Mouse (Mus musculus): Measurements from ENCODE around the gene Ccdc170. TPM values are rescaled to one million over a fixed set of nuclear protein-coding genes. Genes with fewer than 3 reads are reported as not detected.
A peak's percentile ranks its signal among the peaks of the same experiment; 100 is the strongest.

Gene Ccdc170
- polyA plus RNA-seq, 1 experiment from 2014 or later: not detected

- ATAC-seq: no peak
- Histone ChIP-seq H3K27me3 (replicated peaks; ENCODE audit: control insufficient read depth, insufficient read depth, low read length) (no peaks in the 10 kb centered on the region), H3K36me3 (ENCODE audit: control insufficient read depth, insufficient read depth) (no peaks in the 10 kb centered on the region), H3K9me3 (ENCODE audit: control insufficient read depth) (no peaks in the 10 kb centered on the region), H3K4me1 (replicated peaks; ENCODE audit: control insufficient read depth, insufficient read depth, low read length) (no peaks in the 10 kb centered on the region), H3K4me3 (ENCODE audit: low read depth, low read length) (no peak overlapping the region), H3K27ac (ENCODE audit: low read depth, low read length) (no peak overlapping the region), H3K4me2 (replicated peaks; ENCODE audit: low read depth) (no peak overlapping the region), H3K9ac (ENCODE audit: low read depth, low read length) (no peak overlapping the region)
- TF ChIP-seq CTCF (IDR thresholded peaks at IDR 0.05; ENCODE audit: low read depth): no peak
- WGBS: 87% methylated on average over 5 of the region's 5 CpGs
Observed at GRCm38 (mm10) chr10:4581905-4582304, 99.6 kb downstream of the Ccdc170 start.

- no peak overlapping the region for H3K4me2 ChIP-seq (replicated peaks; ENCODE audit: low read depth)
- H3K4me3 ChIP-seq (ENCODE audit: low read depth, low read length): no peak overlapping the region
- no peaks in the 10 kb centered on the region for H3K36me3 ChIP-seq (ENCODE audit: control insufficient read depth, insufficient read depth)
- H3K9ac ChIP-seq (ENCODE audit: low read depth, low read length): no peak overlapping the region
- ATAC-seq: no peak
- no peaks in the 10 kb centered on the region for H3K9me3 ChIP-seq (ENCODE audit: control insufficient read depth)
- 87% methylated on average over 6 of the region's 6 CpGs for WGBS
- no peak for TF ChIP-seq CTCF (IDR thresholded peaks at IDR 0.05; ENCODE audit: low read depth)
- no peak overlapping the region for H3K27ac ChIP-seq (ENCODE audit: low read depth, low read length)
- no peaks in the 10 kb centered on the region for H3K4me1 ChIP-seq (replicated peaks; ENCODE audit: control insufficient read depth, insufficient read depth, low read length)
- H3K27me3 ChIP-seq (replicated peaks; ENCODE audit: control insufficient read depth, insufficient read depth, low read length): no peaks in the 10 kb centered on the region
Observed at GRCm38 (mm10) chr10:4586691-4587090, 104.4 kb downstream of the Ccdc170 start.

GRCm38 (mm10) chr10:4589576-4589975 lies 107.3 kb downstream of the Ccdc170 start:
- Histone ChIP-seq H3K36me3 (ENCODE audit: control insufficient read depth, insufficient read depth) (no peaks in the 10 kb centered on the region), H3K4me1 (replicated peaks; ENCODE audit: control insufficient read depth, insufficient read depth, low read length) (no peaks in the 10 kb centered on the region), H3K9ac (ENCODE audit: low read depth, low read length) (no peak overlapping the region), H3K4me3 (ENCODE audit: low read depth, low read length) (no peak overlapping the region), H3K9me3 (ENCODE audit: control insufficient read depth) (no peaks in the 10 kb centered on the region), H3K27ac (ENCODE audit: low read depth, low read length) (no peak overlapping the region), H3K4me2 (replicated peaks; ENCODE audit: low read depth) (no peak overlapping the region), H3K27me3 (replicated peaks; ENCODE audit: control insufficient read depth, insufficient read depth, low read length) (no peaks in the 10 kb centered on the region)
- WGBS: 83% methylated on average over 4 of the region's 4 CpGs
- no peak for ATAC-seq
- no peak for TF ChIP-seq CTCF (IDR thresholded peaks at IDR 0.05; ENCODE audit: low read depth)

GRCm38 (mm10) chr10:4590956-4591355 lies 108.7 kb downstream of the Ccdc170 start:
- no peak for TF ChIP-seq CTCF (IDR thresholded peaks at IDR 0.05; ENCODE audit: low read depth)
- WGBS: 71% methylated on average over 8 of the region's 8 CpGs
- Histone ChIP-seq H3K36me3 (ENCODE audit: control insufficient read depth, insufficient read depth) (no peaks in the 10 kb centered on the region), H3K9me3 (ENCODE audit: control insufficient read depth) (no peaks in the 10 kb centered on the region), H3K27me3 (replicated peaks; ENCODE audit: control insufficient read depth, insufficient read depth, low read length) (no peaks in the 10 kb centered on the region), H3K9ac (ENCODE audit: low read depth, low read length) (no peak overlapping the region), H3K4me1 (replicated peaks; ENCODE audit: control insufficient read depth, insufficient read depth, low read length) (no peaks in the 10 kb centered on the region), H3K4me3 (ENCODE audit: low read depth, low read length) (no peak overlapping the region), H3K4me2 (replicated peaks; ENCODE audit: low read depth) (no peak overlapping the region), H3K27ac (ENCODE audit: low read depth, low read length) (no peak overlapping the region)
- ATAC-seq: no peak

GRCm38 (mm10) chr10:4593828-4594227 lies 111.5 kb downstream of the Ccdc170 start:
- H3K27ac ChIP-seq (ENCODE audit: low read depth, low read length): no peak overlapping the region
- peak; percentile 67 for TF ChIP-seq CTCF (IDR thresholded peaks at IDR 0.05; ENCODE audit: low read depth)
- no peaks in the 10 kb centered on the region for H3K9me3 ChIP-seq (ENCODE audit: control insufficient read depth)
- H3K36me3 ChIP-seq (ENCODE audit: control insufficient read depth, insufficient read depth): no peaks in the 10 kb centered on the region
- 76% methylated on average over 4 of the region's 4 CpGs for WGBS
- no peak overlapping the region for H3K4me3 ChIP-seq (ENCODE audit: low read depth, low read length)
- H3K9ac ChIP-seq (ENCODE audit: low read depth, low read length): no peak overlapping the region
- H3K4me1 ChIP-seq (replicated peaks; ENCODE audit: control insufficient read depth, insufficient read depth, low read length): no peaks in the 10 kb centered on the region
- H3K4me2 ChIP-seq (replicated peaks; ENCODE audit: low read depth): no peak overlapping the region
- H3K27me3 ChIP-seq (replicated peaks; ENCODE audit: control insufficient read depth, insufficient read depth, low read length): no peaks in the 10 kb centered on the region
- ATAC-seq: no peak

- Histone ChIP-seq H3K4me3 (ENCODE audit: low read depth, low read length) (no peak overlapping the region), H3K4me2 (replicated peaks; ENCODE audit: low read depth) (no peak overlapping the region), H3K27me3 (replicated peaks; ENCODE audit: control insufficient read depth, insufficient read depth, low read length) (no peaks in the 10 kb centered on the region), H3K9me3 (ENCODE audit: control insufficient read depth) (no peaks in the 10 kb centered on the region), H3K36me3 (ENCODE audit: control insufficient read depth, insufficient read depth) (no peaks in the 10 kb centered on the region), H3K4me1 (replicated peaks; ENCODE audit: control insufficient read depth, insufficient read depth, low read length) (no peaks in the 10 kb centered on the region), H3K27ac (ENCODE audit: low read depth, low read length) (no peak overlapping the region), H3K9ac (ENCODE audit: low read depth, low read length) (no peak overlapping the region)
- TF ChIP-seq CTCF (IDR thresholded peaks at IDR 0.05; ENCODE audit: low read depth): no peak
- 89% methylated on average over 4 of the region's 4 CpGs for WGBS
- no peak for ATAC-seq
Observed at GRCm38 (mm10) chr10:4597211-4597610, 114.9 kb downstream of the Ccdc170 start.

GRCm38 (mm10) chr10:4598244-4598842 lies 116.0 kb downstream of the Ccdc170 start:
- Histone ChIP-seq H3K4me1 (replicated peaks; ENCODE audit: control insufficient read depth, insufficient read depth, low read length) (no peaks in the 10 kb centered on the region), H3K9me3 (ENCODE audit: control insufficient read depth) (no peaks in the 10 kb centered on the region), H3K4me2 (replicated peaks; ENCODE audit: low read depth) (no peak overlapping the region), H3K9ac (ENCODE audit: low read depth, low read length) (no peak overlapping the region), H3K27me3 (replicated peaks; ENCODE audit: control insufficient read depth, insufficient read depth, low read length) (no peaks in the 10 kb centered on the region), H3K27ac (ENCODE audit: low read depth, low read length) (no peak overlapping the region), H3K36me3 (ENCODE audit: control insufficient read depth, insufficient read depth) (no peaks in the 10 kb centered on the region), H3K4me3 (ENCODE audit: low read depth, low read length) (no peak overlapping the region)
- peak; percentile 81 for TF ChIP-seq CTCF (IDR thresholded peaks at IDR 0.05; ENCODE audit: low read depth)
- 0 out of 2 replicates have a peak, but pooled peaks have one; percentile 38 for ATAC-seq
- WGBS: 53% methylated on average over 10 of the region's 10 CpGs
